Mouse (Mus musculus) limb, embryonic 14.5 days (tissue): ENCODE measurements at regions not wholly inside any gene's neighbourhood (a gene's known extent, or its start where the extent isn't known, plus 50 kb on each side); places are given as distances from the start of the nearest gene placed in this dataset.

ENCODE experiments used
- ATAC-seq: fragments of 200-750 bp; cut with Nextera tagmentation; 2 replicates; pipeline ENCODE4 v1.8.0; 2017; ENCODE audit warnings: low read depth, moderate number of reproducible peaks, moderate TSS enrichment; ENCODE audit not compliant: low FRiP score
- DNase-seq: peaks from one replicate; pipeline ENCODE4 v3.0.0-alpha.2; 2015; ENCODE audit warnings: low spot score
- H3K27ac ChIP-seq: fragments of 300-500 bp; sonication (generic); replicated peaks from 2 replicates; pipeline ENCODE4 v1.5.1; 2014; ENCODE audit warnings: low read depth, mild to moderate bottlenecking, low read length, moderate library complexity, mixed read lengths
- H3K27me3 ChIP-seq: fragments of 300-500 bp; sonication (generic); 2 replicates; pipeline ENCODE4 v1.6.1; 2014; ENCODE audit warnings: low read length, mixed read lengths; ENCODE audit not compliant: control insufficient read depth, insufficient read depth
- H3K36me3 ChIP-seq: fragments of 300-500 bp; sonication (generic); 2 replicates; pipeline ENCODE4 v1.6.1; 2014; ENCODE audit warnings: mild to moderate bottlenecking, low read length, moderate library complexity, mixed read lengths; ENCODE audit not compliant: control insufficient read depth, insufficient read depth
- H3K4me1 ChIP-seq: fragments of 300-500 bp; sonication (generic); 2 replicates; pipeline ENCODE4 v1.6.1; 2014; ENCODE audit warnings: antibody characterized with exemption, low read length, mixed read lengths; ENCODE audit not compliant: control insufficient read depth, insufficient read depth
- H3K4me2 ChIP-seq: fragments of 300-500 bp; sonication (generic); replicated peaks from 2 replicates; pipeline ENCODE4 v1.6.1; 2014; ENCODE audit warnings: low read depth, mild to moderate bottlenecking, low read length, moderate library complexity; ENCODE audit not compliant: severe bottlenecking
- H3K4me3 ChIP-seq: fragments of 300-500 bp; sonication (generic); replicated peaks from 2 replicates; pipeline ENCODE4 v1.5.1; 2014; ENCODE audit warnings: low read length
- H3K9ac ChIP-seq: fragments of 300-500 bp; sonication (generic); 2 replicates; pipeline ENCODE4 v1.6.1; 2014; ENCODE audit warnings: mild to moderate bottlenecking, low read depth, low read length, moderate library complexity; ENCODE audit not compliant: severe bottlenecking
- H3K9me3 ChIP-seq: fragments of 300-500 bp; sonication (generic); 2 replicates; pipeline ENCODE4 v1.6.1; 2016; ENCODE audit warnings: low read length; ENCODE audit not compliant: control insufficient read depth
- POLR2A ChIP-seq: fragments of 200-500 bp; IDR thresholded peaks from 2 replicates; pipeline ENCODE4 v1.8.0; 2012; ENCODE audit warnings: inconsistent platforms, mild to moderate bottlenecking, moderate library complexity, borderline replicate concordance; ENCODE audit not compliant: insufficient read depth, insufficient read length; ENCODE audit errors: extremely low read depth
- WGBS: fragments of 180-500 bp; shearing (Covaris S2); extraction: QIAGEN DNeasy Blood & Tissue Kit; methylation state at CpG from one replicate; pipeline ENCODE4 v1.1.7; 2014; 5-methylcytosine and 5-hydroxymethylcytosine counted together

DNA sequence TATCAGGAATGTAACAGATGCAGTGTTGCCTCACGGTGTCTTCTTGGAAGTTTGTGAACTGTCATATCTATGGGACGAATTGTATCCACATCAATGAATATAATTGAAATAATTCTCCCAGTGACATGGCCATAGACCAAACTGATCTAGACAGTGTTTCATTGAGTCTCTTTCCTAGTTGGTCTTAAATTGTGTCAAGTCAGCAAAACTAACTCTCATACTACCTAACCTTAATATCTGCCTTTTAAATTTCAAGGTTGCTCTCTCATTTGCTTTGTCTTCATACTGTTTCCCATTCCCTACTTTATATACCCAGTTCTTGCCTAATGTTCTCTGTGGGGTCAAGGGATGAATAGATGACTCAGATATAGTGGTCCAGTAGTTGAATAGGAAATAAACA lies 397.9 kb upstream of the Gm765 start:
- ATAC-seq (no peak), DNase-seq (no peak)
- H3K27me3 ChIP-seq = no peaks in the 10 kb centered on the region
- TF ChIP-seq POLR2A = no peak
- H3K9ac ChIP-seq = no peak overlapping the region
- H3K4me1 ChIP-seq = peaks cover 3% of the 10 kb centered on the region
- 99% methylated on average over 2 of the region's 2 CpGs for WGBS
- no peak overlapping the region for H3K4me2 ChIP-seq
- no peaks in the 10 kb centered on the region for H3K36me3 ChIP-seq
- no peak overlapping the region for H3K27ac ChIP-seq
- H3K9me3 ChIP-seq = no peaks in the 10 kb centered on the region
- no peak overlapping the region for H3K4me3 ChIP-seq

DNA sequence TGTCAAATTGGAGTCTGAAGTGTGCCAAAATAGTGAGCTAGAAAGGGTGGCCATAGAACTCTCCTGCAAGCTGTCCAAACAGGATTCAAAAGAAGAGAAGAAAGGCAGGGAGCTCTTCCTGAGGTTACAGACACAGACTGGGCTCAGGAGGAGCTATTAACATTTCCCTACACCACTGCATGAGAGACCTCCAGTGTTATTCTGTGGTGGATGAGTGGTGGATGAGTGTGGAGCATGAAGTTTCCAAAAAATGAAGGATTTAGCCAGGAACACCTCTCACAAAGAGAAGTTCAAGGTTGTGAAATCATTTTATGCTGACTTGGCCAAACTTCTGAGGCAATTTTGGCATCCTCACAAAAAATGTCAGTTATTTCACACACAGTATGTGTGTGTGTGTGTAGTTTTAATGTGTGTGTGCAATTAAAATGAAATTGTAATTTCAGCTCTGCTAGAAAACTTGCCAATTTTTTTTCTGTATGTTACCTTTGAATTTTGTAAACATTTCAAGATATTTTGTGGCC lies 388.5 kb upstream of the Gm765 start:
- no peaks in the 10 kb centered on the region for H3K36me3 ChIP-seq
- no peaks in the 10 kb centered on the region for H3K27me3 ChIP-seq
- H3K4me1 ChIP-seq = no peaks in the 10 kb centered on the region
- no peak overlapping the region for H3K27ac ChIP-seq
- no peaks in the 10 kb centered on the region for H3K9me3 ChIP-seq
- H3K4me3 ChIP-seq = no peak overlapping the region
- TF ChIP-seq POLR2A = no peak
- no peak overlapping the region for H3K4me2 ChIP-seq
- no peak overlapping the region for H3K9ac ChIP-seq
- ATAC-seq (no peak), DNase-seq (no peak)

DNA sequence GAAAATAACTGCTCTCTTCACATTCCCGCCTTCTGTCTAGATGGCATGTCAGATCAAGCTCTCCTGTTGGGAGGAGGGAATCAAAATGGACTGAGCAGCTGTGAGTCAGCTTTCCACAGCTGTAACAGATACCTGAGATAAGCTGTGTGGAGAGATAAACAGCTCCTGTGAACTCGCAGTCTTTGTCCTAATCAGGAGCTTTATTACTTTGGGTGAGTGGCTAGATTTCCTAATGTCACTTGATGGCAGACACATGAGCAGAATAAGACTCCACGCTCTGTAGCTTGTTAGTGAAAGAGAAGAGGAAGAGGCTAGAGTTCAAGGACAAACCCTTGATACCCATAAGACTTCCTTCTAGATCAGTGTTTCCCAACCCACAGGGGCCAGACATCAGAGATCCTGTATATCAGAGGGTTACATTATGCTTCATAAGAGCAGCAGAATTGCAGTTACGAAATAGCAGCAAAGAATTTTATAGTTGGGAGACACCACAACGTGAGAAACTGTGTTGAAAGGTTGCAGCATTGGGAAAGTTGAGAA lies 384.1 kb upstream of the Gm765 start:
- H3K9ac ChIP-seq = no peak overlapping the region
- H3K9me3 ChIP-seq = no peaks in the 10 kb centered on the region
- no peaks in the 10 kb centered on the region for H3K27me3 ChIP-seq
- WGBS = 63% methylated on average over 5 of the region's 5 CpGs
- H3K27ac ChIP-seq = no peak overlapping the region
- H3K4me3 ChIP-seq = no peak overlapping the region
- no peaks in the 10 kb centered on the region for H3K4me1 ChIP-seq
- TF ChIP-seq POLR2A = no peak
- no peaks in the 10 kb centered on the region for H3K36me3 ChIP-seq
- DNase-seq = no peak
- no peak overlapping the region for H3K4me2 ChIP-seq
- no peak for ATAC-seq

DNA sequence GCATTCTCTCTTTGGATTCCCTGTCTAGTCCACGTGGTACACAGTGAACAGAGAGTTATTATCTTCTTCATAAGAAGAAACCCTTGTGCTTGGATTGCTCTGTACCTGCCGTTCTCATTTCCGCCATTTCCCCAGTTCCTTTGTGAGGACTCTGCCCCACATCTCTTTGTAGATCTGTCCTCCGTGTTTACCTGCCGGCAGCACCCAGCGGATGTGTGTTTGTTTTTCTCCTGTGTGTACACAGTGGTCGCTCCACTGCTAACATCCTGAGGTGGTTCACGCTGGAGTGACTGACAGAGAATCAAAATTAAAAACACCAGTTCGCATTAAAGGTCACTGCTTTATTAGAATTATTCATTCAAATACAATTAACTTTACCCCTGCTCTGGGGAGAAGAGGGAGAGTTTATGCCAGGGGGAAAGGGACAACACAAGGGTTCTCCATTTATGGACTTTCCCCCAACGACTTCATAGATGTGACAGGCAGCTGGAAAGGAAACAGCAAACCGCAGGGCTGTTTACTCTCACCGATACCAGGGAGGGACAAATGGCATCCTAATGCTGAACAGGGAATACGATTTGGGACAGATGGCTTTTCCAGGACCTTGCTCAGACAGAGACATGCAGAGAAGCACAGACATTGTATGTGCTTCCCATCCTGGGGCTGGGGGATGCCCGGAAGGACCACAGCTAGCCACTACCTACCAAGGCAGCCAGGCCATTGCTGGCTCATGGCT lies 362.5 kb upstream of the Gm765 start:
- TF ChIP-seq POLR2A = no peak
- Histone ChIP-seq H3K9me3 (no peaks in the 10 kb centered on the region), H3K4me2 (no peak overlapping the region), H3K9ac (no peak overlapping the region), H3K4me1 (no peaks in the 10 kb centered on the region), H3K27me3 (no peaks in the 10 kb centered on the region), H3K27ac (no peak overlapping the region), H3K36me3 (no peaks in the 10 kb centered on the region), H3K4me3 (no peak overlapping the region)
- DNase-seq (no peak), ATAC-seq (no peak)
- WGBS = 60% methylated on average over 14 of the region's 14 CpGs

DNA sequence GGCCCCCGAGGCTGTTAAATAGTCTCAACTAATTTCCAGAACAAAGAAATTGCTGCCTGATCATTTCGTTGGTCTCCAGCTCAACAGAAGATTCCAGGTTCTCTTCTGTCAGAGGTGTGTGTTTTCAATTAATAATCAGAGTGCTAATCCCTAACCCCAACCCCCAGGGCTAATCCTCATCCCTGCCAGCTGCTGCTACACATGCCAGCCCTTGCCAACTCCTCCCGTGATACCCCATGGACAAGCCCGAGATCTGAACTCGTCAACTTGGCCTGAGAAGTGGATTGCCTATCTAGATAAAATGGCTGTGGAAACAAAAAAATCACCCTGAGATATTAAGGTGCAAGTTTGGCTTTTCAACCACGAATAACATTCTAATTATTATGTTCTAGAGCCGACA lies 355.0 kb upstream of the Gm765 start:
- no peak overlapping the region for H3K4me3 ChIP-seq
- no peak for TF ChIP-seq POLR2A
- H3K36me3 ChIP-seq = no peaks in the 10 kb centered on the region
- no peak overlapping the region for H3K4me2 ChIP-seq
- ATAC-seq (no peak), DNase-seq (no peak)
- H3K4me1 ChIP-seq = peaks cover 10% of the 10 kb centered on the region; the same call in 1 of the 2 replicates
- 64% methylated on average over 7 of the region's 7 CpGs for WGBS
- H3K9me3 ChIP-seq = no peaks in the 10 kb centered on the region
- H3K27ac ChIP-seq = no peak overlapping the region
- H3K27me3 ChIP-seq = no peaks in the 10 kb centered on the region
- H3K9ac ChIP-seq = no peak overlapping the region

DNA sequence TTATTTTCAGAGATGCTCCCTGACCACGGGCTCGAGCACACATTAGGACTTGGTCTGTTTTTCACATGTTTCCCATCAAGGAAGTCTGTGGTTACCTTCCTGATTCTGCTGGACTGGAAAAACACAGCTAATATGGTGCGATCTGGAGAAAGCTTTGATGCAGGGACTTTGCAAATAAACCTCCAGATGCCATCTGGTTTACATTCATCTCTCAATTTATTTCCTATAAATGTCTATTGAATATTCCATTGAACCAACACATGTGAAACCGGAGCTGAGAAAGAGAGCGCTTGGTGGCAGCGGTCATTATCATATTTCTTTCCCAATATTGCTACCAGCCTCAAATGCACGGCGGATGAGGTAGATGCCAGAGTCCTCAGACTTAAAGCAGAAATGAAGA lies 350.9 kb upstream of the Gm765 start:
- DNase-seq (peak; percentile 66), ATAC-seq (peak; percentile 44; the same call in 1 of the 2 replicates)
- TF ChIP-seq POLR2A = no peak
- WGBS = 23% methylated on average over 8 of the region's 8 CpGs
- H3K27me3 ChIP-seq = no peaks in the 10 kb centered on the region
- no peaks in the 10 kb centered on the region for H3K9me3 ChIP-seq
- H3K4me3 ChIP-seq = no peak overlapping the region
- peaks cover 10% of the 10 kb centered on the region; the same call in 1 of the 2 replicates for H3K4me1 ChIP-seq
- H3K27ac ChIP-seq = peak overlapping the region; percentile 30; the same call in 1 of the 2 replicates
- H3K36me3 ChIP-seq = no peaks in the 10 kb centered on the region
- H3K9ac ChIP-seq = no peak overlapping the region
- H3K4me2 ChIP-seq = no peak overlapping the region
